Mouse (Mus musculus) thymus, postnatal 4 days (tissue): ENCODE data around the gene Acer2.

ENCODE experiments used
- DNase-seq: peaks from one replicate; pipeline ENCODE4 v3.0.0; 2021

Gene Acer2

GRCm38 (mm10) chr4:86977272-86977671 lies 103.1 kb downstream of the Acer2 start:
- no peak for DNase-seq
